Mouse (Mus musculus) embryonic fibroblast, embryonic 13.5 days (primary cell): ENCODE measurements around the gene Tmem235.
A peak's percentile ranks its signal among the peaks of the same experiment; 100 is the strongest.

ENCODE experiments used
- CTCF ChIP-seq: IDR thresholded peaks from 2 replicates; pipeline ENCODE4 v1.5.1; 2011; ENCODE audit warnings: mild to moderate bottlenecking, control low read depth, low read length, moderate library complexity, borderline replicate concordance; ENCODE audit not compliant: insufficient read depth
- POLR2A ChIP-seq: IDR thresholded peaks from 2 replicates; pipeline ENCODE4 v1.6.1; 2011; ENCODE audit warnings: low read depth, mild to moderate bottlenecking, control low read depth, low read length, moderate library complexity

GRCm38 (mm10) chr11:117848271-117848984 is 12.1 kb upstream of the Tmem235 start:
- TF ChIP-seq CTCF, result no peak
- peak; percentile 47 for TF ChIP-seq POLR2A
